Mouse (Mus musculus) A20 (cell line): ENCODE results near the gene Zfp619.
"Not testable (repeated sequence)": the region's sequence is repeated elsewhere in the genome, so short reads cannot be mapped to it uniquely, and the experiment has no call there.

ENCODE experiments used
- DNase-seq: peaks from one replicate; pipeline ENCODE4 v3.0.0-alpha.2; 2011; ENCODE audit warnings: low read depth, low spot score

Gene Zfp619

DNA sequence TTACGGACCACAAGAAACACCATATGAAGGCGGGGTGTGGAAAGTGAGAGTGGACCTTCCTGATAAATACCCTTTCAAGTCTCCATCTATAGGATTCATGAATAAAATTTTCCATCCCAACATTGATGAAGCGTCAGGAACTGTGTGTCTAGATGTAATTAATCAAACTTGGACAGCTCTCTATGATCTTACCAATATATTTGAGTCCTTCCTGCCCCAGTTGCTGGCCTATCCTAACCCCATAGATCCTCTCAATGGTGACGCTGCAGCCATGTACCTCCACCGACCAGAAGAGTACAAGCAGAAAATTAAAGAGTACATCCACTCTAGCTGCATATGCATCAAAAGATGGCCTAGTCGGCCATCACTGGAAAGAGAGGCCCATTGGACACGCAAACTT, 71.5 kb downstream of the Zfp619 start:
- DNase-seq = not testable (repeated sequence)
